Mouse (Mus musculus): ENCODE data around the gene Gipc2. TPM values are rescaled to one million over a fixed set of nuclear protein-coding genes. Genes with fewer than 3 reads are reported as not detected.

Gipc2 gene
- polyA plus RNA-seq, 1 experiment from 2014 or later: 3.1 TPM

- DNase-seq (ENCODE audit: low spot score): no peak
- no peak overlapping the region for H3K27ac ChIP-seq (ENCODE audit: low read depth, low read length)
- 85% methylated on average over 2 of the region's 2 CpGs for WGBS
Observed at GRCm38 (mm10) chr3:152153152-152153551, 12.9 kb downstream of the Gipc2 start.

DNA sequence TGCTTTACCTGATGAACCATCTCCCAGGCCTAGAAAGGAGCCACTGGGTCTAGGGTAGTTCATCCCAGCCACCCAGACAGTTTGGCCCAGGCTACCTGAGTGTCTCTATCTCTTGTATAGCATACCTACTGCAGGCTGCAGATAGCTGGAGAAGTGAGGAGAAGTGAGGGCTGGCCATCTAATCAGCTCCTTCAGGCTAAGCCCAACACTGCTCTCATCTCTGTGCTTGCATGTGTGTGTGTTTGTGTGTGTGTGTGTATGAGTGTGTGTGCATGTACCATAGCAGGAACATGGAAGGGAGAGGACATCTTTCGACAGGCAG is 13.6 kb downstream of the Gipc2 start:
- Histone ChIP-seq H3K27ac (ENCODE audit: low read depth, low read length) (no peak overlapping the region), H3K4me3 (ENCODE audit: low read depth, low read length) (no peak overlapping the region), H3K9me3 (replicated peaks; ENCODE audit: control insufficient read depth, low read length) (no peaks in the 10 kb centered on the region), H3K27me3 (replicated peaks; ENCODE audit: control insufficient read depth, insufficient read depth, low read length) (no peaks in the 10 kb centered on the region), H3K36me3 (ENCODE audit: control insufficient read depth, insufficient read depth, low read length) (no peaks in the 10 kb centered on the region), H3K4me2 (ENCODE audit: low read length) (no peak overlapping the region), H3K4me1 (ENCODE audit: control insufficient read depth, insufficient read depth, low read length) (no peaks in the 10 kb centered on the region; the same call in 1 of the 2 replicates), H3K9ac (ENCODE audit: low read length) (no peak overlapping the region)
- ATAC-seq: no peak
- no peak for DNase-seq (ENCODE audit: low spot score)
- WGBS: 94% methylated on average over 1 of the region's 1 CpGs

More at GRCm38 (mm10) chr3:152153152-152153551, 12.9 kb downstream of the Gipc2 start:
- no peak for ATAC-seq
- Histone ChIP-seq H3K4me1 (ENCODE audit: control insufficient read depth, insufficient read depth, low read length) (no peaks in the 10 kb centered on the region; the same call in 1 of the 2 replicates), H3K36me3 (ENCODE audit: control insufficient read depth, insufficient read depth, low read length) (no peaks in the 10 kb centered on the region), H3K27me3 (replicated peaks; ENCODE audit: control insufficient read depth, insufficient read depth, low read length) (no peaks in the 10 kb centered on the region), H3K4me3 (ENCODE audit: low read depth, low read length) (no peak overlapping the region), H3K9ac (ENCODE audit: low read length) (no peak overlapping the region), H3K4me2 (ENCODE audit: low read length) (no peak overlapping the region), H3K9me3 (replicated peaks; ENCODE audit: control insufficient read depth, low read length) (no peaks in the 10 kb centered on the region)

- Histone ChIP-seq H3K27me3 (replicated peaks; ENCODE audit: control insufficient read depth, insufficient read depth, low read length) (no peaks in the 10 kb centered on the region), H3K27ac (ENCODE audit: low read depth, low read length) (no peak overlapping the region), H3K4me3 (ENCODE audit: low read depth, low read length) (no peak overlapping the region), H3K9ac (ENCODE audit: low read length) (no peak overlapping the region), H3K9me3 (replicated peaks; ENCODE audit: control insufficient read depth, low read length) (no peaks in the 10 kb centered on the region), H3K4me1 (ENCODE audit: control insufficient read depth, insufficient read depth, low read length) (no peaks in the 10 kb centered on the region; the same call in 1 of the 2 replicates), H3K36me3 (ENCODE audit: control insufficient read depth, insufficient read depth, low read length) (no peaks in the 10 kb centered on the region), H3K4me2 (ENCODE audit: low read length) (peak overlapping the region; percentile 20; the same call in 1 of the 2 replicates)
- ATAC-seq (peak; percentile 42; the same call in 1 of the 2 replicates), DNase-seq (ENCODE audit: low spot score) (no peak)
- 61% methylated on average over 29 of the region's 29 CpGs for WGBS
Observed at GRCm38 (mm10) chr3:152151725-152152482, 14.1 kb downstream of the Gipc2 start.

DNA sequence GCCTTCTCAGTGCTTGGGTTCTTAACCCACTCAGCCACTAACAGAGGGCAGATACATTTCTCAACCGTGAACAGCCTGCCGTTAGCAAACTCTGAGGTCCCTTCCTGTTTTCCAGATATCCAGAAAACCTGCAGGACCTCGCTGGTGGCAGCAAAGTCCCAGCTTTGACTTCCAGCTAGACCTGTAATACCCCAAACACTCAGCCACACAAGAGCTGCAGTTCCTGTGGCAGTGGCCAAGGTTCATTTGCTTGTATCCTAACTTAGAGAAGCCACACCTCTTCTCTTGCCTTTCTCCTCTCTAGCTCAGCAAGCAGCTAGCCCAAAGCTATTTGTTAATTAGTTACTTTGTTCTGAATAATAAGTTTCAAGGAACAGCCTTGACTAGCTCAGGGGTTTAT is 16.2 kb downstream of the Gipc2 start:
- H3K36me3 ChIP-seq (ENCODE audit: control insufficient read depth, insufficient read depth, low read length): no peaks in the 10 kb centered on the region
- no peak overlapping the region for H3K4me2 ChIP-seq (ENCODE audit: low read length)
- H3K4me1 ChIP-seq (ENCODE audit: control insufficient read depth, insufficient read depth, low read length): no peaks in the 10 kb centered on the region
- WGBS: 66% methylated on average over 3 of the region's 3 CpGs
- H3K27ac ChIP-seq (ENCODE audit: low read depth, low read length): no peak overlapping the region
- H3K9ac ChIP-seq (ENCODE audit: low read length): no peak overlapping the region
- no peaks in the 10 kb centered on the region for H3K9me3 ChIP-seq (replicated peaks; ENCODE audit: control insufficient read depth, low read length)
- no peaks in the 10 kb centered on the region for H3K27me3 ChIP-seq (replicated peaks; ENCODE audit: control insufficient read depth, insufficient read depth, low read length)
- DNase-seq (ENCODE audit: low spot score) (no peak), ATAC-seq (no peak)
- H3K4me3 ChIP-seq (ENCODE audit: low read depth, low read length): no peak overlapping the region

GRCm38 (mm10) chr3:152149449-152149848 is 16.6 kb downstream of the Gipc2 start:
- Histone ChIP-seq H3K27ac (ENCODE audit: low read depth, low read length) (no peak overlapping the region), H3K9me3 (replicated peaks; ENCODE audit: control insufficient read depth, low read length) (no peaks in the 10 kb centered on the region), H3K4me2 (ENCODE audit: low read length) (no peak overlapping the region), H3K4me1 (ENCODE audit: control insufficient read depth, insufficient read depth, low read length) (no peaks in the 10 kb centered on the region), H3K9ac (ENCODE audit: low read length) (no peak overlapping the region), H3K27me3 (replicated peaks; ENCODE audit: control insufficient read depth, insufficient read depth, low read length) (no peaks in the 10 kb centered on the region), H3K36me3 (ENCODE audit: control insufficient read depth, insufficient read depth, low read length) (no peaks in the 10 kb centered on the region), H3K4me3 (ENCODE audit: low read depth, low read length) (no peak overlapping the region)
- WGBS: 81% methylated on average over 7 of the region's 7 CpGs
- no peak for DNase-seq (ENCODE audit: low spot score)
- no peak for ATAC-seq

DNA sequence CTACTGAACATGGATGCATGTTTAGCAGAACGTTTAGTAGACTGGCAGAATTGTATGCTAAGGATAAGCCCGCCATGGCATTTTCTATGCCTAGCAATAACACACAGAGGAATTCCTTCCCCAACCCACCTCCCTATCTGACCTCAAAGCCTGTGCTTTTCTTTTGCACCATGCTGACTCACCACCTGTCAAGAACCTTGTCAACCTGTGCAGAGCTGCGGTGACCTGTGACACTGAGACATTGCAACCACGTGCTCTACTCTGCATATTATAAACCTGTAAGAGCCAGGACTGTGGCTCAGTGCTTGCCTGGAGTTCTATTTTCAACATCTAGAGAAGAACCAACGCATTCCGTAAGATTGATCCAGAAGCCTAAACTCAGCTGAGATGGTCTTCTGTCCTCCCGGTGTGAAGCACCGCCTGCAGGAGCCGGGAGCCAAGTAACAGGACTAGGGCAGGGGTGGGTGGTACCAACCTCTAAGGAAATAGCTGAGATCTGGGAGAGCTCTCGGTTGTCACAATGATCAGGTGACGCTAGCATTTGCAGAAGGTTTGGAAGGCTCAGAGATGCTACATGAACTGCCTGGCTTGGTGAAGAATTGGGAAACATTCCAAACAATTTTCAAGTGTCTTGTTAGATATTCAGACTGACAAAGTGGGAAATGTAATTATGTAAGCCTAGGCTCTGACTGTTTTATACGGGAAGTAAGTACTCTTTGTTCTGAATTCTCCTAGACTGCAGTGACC is 18.8 kb downstream of the Gipc2 start:
- WGBS: 78% methylated on average over 12 of the region's 12 CpGs
- DNase-seq (ENCODE audit: low spot score) (no peak), ATAC-seq (no peak)
- Histone ChIP-seq H3K9me3 (replicated peaks; ENCODE audit: control insufficient read depth, low read length) (no peaks in the 10 kb centered on the region), H3K4me3 (ENCODE audit: low read depth, low read length) (no peak overlapping the region), H3K36me3 (ENCODE audit: control insufficient read depth, insufficient read depth, low read length) (no peaks in the 10 kb centered on the region), H3K4me1 (ENCODE audit: control insufficient read depth, insufficient read depth, low read length) (no peaks in the 10 kb centered on the region), H3K27me3 (replicated peaks; ENCODE audit: control insufficient read depth, insufficient read depth, low read length) (no peaks in the 10 kb centered on the region), H3K4me2 (ENCODE audit: low read length) (no peak overlapping the region), H3K27ac (ENCODE audit: low read depth, low read length) (no peak overlapping the region), H3K9ac (ENCODE audit: low read length) (no peak overlapping the region)

DNA sequence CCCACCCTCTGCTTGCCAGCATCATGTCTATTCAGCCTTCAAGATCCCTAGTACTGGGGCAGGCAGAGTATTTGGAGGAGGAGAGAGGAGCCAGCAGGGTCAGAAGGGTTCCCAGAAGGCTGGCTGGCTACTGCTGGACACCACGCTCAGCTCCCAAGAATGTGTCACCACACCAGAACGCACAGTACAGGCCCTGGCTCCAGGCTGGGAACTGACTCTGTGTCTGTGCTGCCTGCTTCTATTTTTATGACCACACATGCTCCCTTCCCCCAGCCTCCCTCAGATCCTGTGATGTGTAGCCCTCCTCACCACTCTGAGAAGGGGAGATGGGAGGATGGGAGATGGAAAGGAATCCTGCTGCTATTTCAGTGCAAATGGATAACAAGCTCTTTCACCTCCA is 20.8 kb downstream of the Gipc2 start:
- 80% methylated on average over 2 of the region's 2 CpGs for WGBS
- DNase-seq (ENCODE audit: low spot score) (no peak), ATAC-seq (no peak)
- H3K36me3 ChIP-seq (ENCODE audit: control insufficient read depth, insufficient read depth, low read length): no peaks in the 10 kb centered on the region
- H3K4me1 ChIP-seq (ENCODE audit: control insufficient read depth, insufficient read depth, low read length): no peaks in the 10 kb centered on the region
- H3K4me3 ChIP-seq (ENCODE audit: low read depth, low read length): no peak overlapping the region
- H3K4me2 ChIP-seq (ENCODE audit: low read length): no peak overlapping the region
- no peak overlapping the region for H3K27ac ChIP-seq (ENCODE audit: low read depth, low read length)
- no peaks in the 10 kb centered on the region for H3K27me3 ChIP-seq (replicated peaks; ENCODE audit: control insufficient read depth, insufficient read depth, low read length)
- H3K9ac ChIP-seq (ENCODE audit: low read length): no peak overlapping the region
- no peaks in the 10 kb centered on the region for H3K9me3 ChIP-seq (replicated peaks; ENCODE audit: control insufficient read depth, low read length)

DNA sequence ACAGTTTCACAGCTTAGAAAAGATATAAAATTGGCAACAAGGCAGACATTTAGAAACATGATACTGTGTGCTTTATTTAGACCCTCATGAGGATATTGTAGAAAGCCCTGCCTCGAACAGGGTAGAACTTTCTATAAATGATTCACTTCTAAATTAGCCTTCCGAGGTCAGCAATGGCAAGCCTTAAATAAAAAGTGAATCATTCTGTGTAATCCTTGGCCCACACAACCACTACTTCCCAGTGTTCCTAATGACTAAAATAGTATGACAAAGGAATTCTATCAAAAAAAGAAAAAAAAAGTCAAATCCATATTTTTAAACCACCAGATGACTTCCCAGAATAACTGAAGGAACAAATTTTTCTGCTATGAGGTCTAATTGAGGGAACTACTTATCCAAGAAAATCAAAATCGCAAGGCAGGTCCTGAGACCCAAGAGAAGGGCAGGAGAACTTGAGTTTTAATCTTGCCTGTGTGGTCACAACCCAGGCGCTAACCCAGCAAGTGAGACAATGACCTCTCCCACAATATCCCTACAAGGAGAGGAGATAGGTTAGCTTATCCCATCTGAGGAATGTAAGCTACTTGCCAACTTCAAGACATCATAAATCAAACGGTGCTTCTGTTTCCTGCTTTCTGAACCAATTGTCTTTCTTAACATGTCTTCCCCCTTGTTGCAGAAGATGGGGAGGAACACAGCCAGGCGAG is 22.9 kb downstream of the Gipc2 start:
- no peaks in the 10 kb centered on the region for H3K9me3 ChIP-seq (replicated peaks; ENCODE audit: control insufficient read depth, low read length)
- no peaks in the 10 kb centered on the region for H3K4me1 ChIP-seq (ENCODE audit: control insufficient read depth, insufficient read depth, low read length)
- no peaks in the 10 kb centered on the region for H3K27me3 ChIP-seq (replicated peaks; ENCODE audit: control insufficient read depth, insufficient read depth, low read length)
- no peaks in the 10 kb centered on the region for H3K36me3 ChIP-seq (ENCODE audit: control insufficient read depth, insufficient read depth, low read length)
- H3K9ac ChIP-seq (ENCODE audit: low read length): no peak overlapping the region
- ATAC-seq: no peak
- no peak overlapping the region for H3K4me2 ChIP-seq (ENCODE audit: low read length)
- 82% methylated on average over 6 of the region's 6 CpGs for WGBS
- no peak for DNase-seq (ENCODE audit: low spot score)
- no peak overlapping the region for H3K27ac ChIP-seq (ENCODE audit: low read depth, low read length)
- H3K4me3 ChIP-seq (ENCODE audit: low read depth, low read length): no peak overlapping the region

Measured in forebrain, embryonic 14.5 days (tissue).